In genomic region chr5:121386120-121386909, GRCm38 (mm10) we compare ENCODE assay signal across 8 mouse cellular contexts. TPM values are rescaled to one million over a fixed set of nuclear protein-coding genes. Genes with fewer than 3 reads are reported as not detected.
DNase-seq lines count a peak whose midpoint lies in the region; ATAC-seq lines count a peak whose summit lies in the region.

No protein-coding gene starts in this region.

- H3K9me3 ChIP-seq in embryonic facial prominence, embryonic 14.5 days (ENCODE audit: control insufficient read depth, low read length), result no peaks in the 10 kb centered on the region
- no peaks in the 10 kb centered on the region for H3K9me3 ChIP-seq in intestine, embryonic 14.5 days (ENCODE audit: control insufficient read depth, low read length)
- H3K9me3 ChIP-seq in midbrain, embryonic 14.5 days (ENCODE audit: control insufficient read depth, low read length), result no peaks in the 10 kb centered on the region

- peak; percentile 46 to 75 for DNase-seq in left cerebral cortex, postnatal 14 days (ENCODE audit: low spot score in 2 of 2)
- no peak for DNase-seq in left cerebral cortex, postnatal 4 days
- DNase-seq in embryonic facial prominence, embryonic 14.5 days (ENCODE audit: low spot score), result no peak
- DNase-seq in intestine, embryonic 14.5 days (ENCODE audit: low spot score), result no peak
- DNase-seq in midbrain, embryonic 14.5 days, result no peak
- no peak for DNase-seq in spleen, postnatal 14 days (ENCODE audit: low spot score in 2 of 2)
- DNase-seq in layer of hippocampus, adult 9-10 months (ENCODE audit: low spot score), result no peak
- DNase-seq in natural killer cell, adult 2 months (ENCODE audit: low spot score in 2 of 2), result no peak

- peak overlapping the region; percentile 77 for H3K4me3 ChIP-seq in embryonic facial prominence, embryonic 14.5 days (ENCODE audit: low read depth, low read length)
- H3K4me3 ChIP-seq in intestine, embryonic 14.5 days (ENCODE audit: low read depth, low read length), result peak overlapping the region; percentile 59
- peak overlapping the region; percentile 65 for H3K4me3 ChIP-seq in midbrain, embryonic 14.5 days (replicated peaks; ENCODE audit: low read depth, low read length)

- H3K36me3 ChIP-seq in embryonic facial prominence, embryonic 14.5 days (ENCODE audit: control insufficient read depth, insufficient read depth, low read length), result peaks cover 14% of the 10 kb centered on the region
- peaks cover 15% of the 10 kb centered on the region; the same call in 1 of the 2 replicates for H3K36me3 ChIP-seq in intestine, embryonic 14.5 days (ENCODE audit: control insufficient read depth, insufficient read depth, low read length)
- H3K36me3 ChIP-seq in midbrain, embryonic 14.5 days (ENCODE audit: control insufficient read depth, insufficient read depth, low read length), result peaks cover 6% of the 10 kb centered on the region

- ATAC-seq in embryonic facial prominence, embryonic 14.5 days (ENCODE audit: low read depth), result no peak
- no peak for ATAC-seq in intestine, embryonic 14.5 days (replicated peaks; ENCODE audit: low FRiP score, low TSS enrichment, low read depth)
- no peak for ATAC-seq in midbrain, embryonic 14.5 days (ENCODE audit: low FRiP score, low TSS enrichment)

- peak overlapping the region; percentile 85; the same call in 1 of the 2 replicates for H3K9ac ChIP-seq in embryonic facial prominence, embryonic 14.5 days (ENCODE audit: low read depth, low read length)
- H3K9ac ChIP-seq in intestine, embryonic 14.5 days (ENCODE audit: low read length), result no peak overlapping the region
- H3K9ac ChIP-seq in midbrain, embryonic 14.5 days (replicated peaks; ENCODE audit: low read length), result peak overlapping the region; percentile 42; the same call in 1 of the 2 replicates

- peak overlapping the region; percentile 58 for H3K4me2 ChIP-seq in embryonic facial prominence, embryonic 14.5 days (ENCODE audit: low read depth, low read length)
- H3K4me2 ChIP-seq in intestine, embryonic 14.5 days (ENCODE audit: low read length), result peak overlapping the region; percentile 59
- H3K4me2 ChIP-seq in midbrain, embryonic 14.5 days (ENCODE audit: low read length), result peak overlapping the region; percentile 66

- no peak overlapping the region for H3K27ac ChIP-seq in embryonic facial prominence, embryonic 14.5 days (replicated peaks; ENCODE audit: low read depth, low read length)
- no peak overlapping the region for H3K27ac ChIP-seq in intestine, embryonic 14.5 days (ENCODE audit: low read depth)
- 0 out of 2 replicates have a peak overlapping the region, but pooled peaks have one; percentile 8 for H3K27ac ChIP-seq in midbrain, embryonic 14.5 days (replicated peaks; ENCODE audit: low read depth, low read length)

- intact Hi-C loops in left cerebral cortex, postnatal 14 days (cut with DNase I), result no loop called here
- intact Hi-C loops in left cerebral cortex, postnatal 4 days (cut with DNase I), result no loop called here

- peaks cover 6% of the 10 kb centered on the region for H3K4me1 ChIP-seq in embryonic facial prominence, embryonic 14.5 days (ENCODE audit: control insufficient read depth, insufficient read depth, low read length)
- H3K4me1 ChIP-seq in intestine, embryonic 14.5 days (replicated peaks; ENCODE audit: control insufficient read depth, insufficient read depth, low read length), result peaks cover 18% of the 10 kb centered on the region; the same call in 1 of the 2 replicates
- peaks cover 15% of the 10 kb centered on the region for H3K4me1 ChIP-seq in midbrain, embryonic 14.5 days (ENCODE audit: control insufficient read depth, insufficient read depth, low read length)

- no peaks in the 10 kb centered on the region for H3K27me3 ChIP-seq in embryonic facial prominence, embryonic 14.5 days (replicated peaks; ENCODE audit: control insufficient read depth, insufficient read depth, low read length)
- no peaks in the 10 kb centered on the region for H3K27me3 ChIP-seq in intestine, embryonic 14.5 days (replicated peaks; ENCODE audit: control insufficient read depth, insufficient read depth, low read length)
- no peaks in the 10 kb centered on the region for H3K27me3 ChIP-seq in midbrain, embryonic 14.5 days (ENCODE audit: control insufficient read depth, insufficient read depth, low read length)

- WGBS in embryonic facial prominence, embryonic 14.5 days, result 32% methylated on average over 22 of the region's 22 CpGs
- 35% methylated on average over 22 of the region's 22 CpGs for WGBS in intestine, embryonic 14.5 days
- WGBS in midbrain, embryonic 14.5 days, result 39% methylated on average over 22 of the region's 22 CpGs

RNA-seq across cellular contexts. Expression of gene Trafd1, which starts 0.9 kb away (rescaled TPM):
- 10 to 100 TPM; 90.1 to 95.7 TPM for total RNA-seq in left cerebral cortex, postnatal 14 days (2021)
- 100 to 1,000 TPM; 111 to 120 TPM for total RNA-seq in left cerebral cortex, postnatal 4 days (2021)
- polyA plus RNA-seq in embryonic facial prominence, embryonic 14.5 days (2014; fragmentation: Nextera tagmentation; extraction: Ambion mirVana), result 71.8 and 75.8 TPM in 2 replicates
- 72.4 and 74.9 TPM in 2 replicates for polyA plus RNA-seq in intestine, embryonic 14.5 days (2014; fragmentation: Nextera tagmentation; extraction: Ambion mirVana)
- polyA plus RNA-seq in midbrain, embryonic 14.5 days (2014; fragmentation: Nextera tagmentation; extraction: Ambion mirVana), result 137 and 146 TPM in 2 replicates

RNA-seq across cellular contexts. Expression of gene Naa25, which starts 11.4 kb away (rescaled TPM):
- total RNA-seq in left cerebral cortex, postnatal 14 days (2021), result 10 to 100 TPM; 45.8 to 48.0 TPM
- total RNA-seq in left cerebral cortex, postnatal 4 days (2021), result 10 to 100 TPM; 49.3 to 51.0 TPM
- polyA plus RNA-seq in embryonic facial prominence, embryonic 14.5 days (2014; fragmentation: Nextera tagmentation; extraction: Ambion mirVana), result 38.0 and 40.3 TPM in 2 replicates
- 47.4 and 53.2 TPM in 2 replicates for polyA plus RNA-seq in intestine, embryonic 14.5 days (2014; fragmentation: Nextera tagmentation; extraction: Ambion mirVana)
- polyA plus RNA-seq in midbrain, embryonic 14.5 days (2014; fragmentation: Nextera tagmentation; extraction: Ambion mirVana), result 42.9 and 60.7 TPM in 2 replicates

Comparison
In these comparisons a context has a peak if more than half of its experiments do, and no peak if none do; other contexts are left out.
1. DNase-seq: peak in left cerebral cortex, postnatal 14 days (2 of 2); none in left cerebral cortex, postnatal 4 days (single experiment), embryonic facial prominence, embryonic 14.5 days (single experiment), intestine, embryonic 14.5 days (single experiment), midbrain, embryonic 14.5 days (single experiment), spleen, postnatal 14 days (0 of 2), layer of hippocampus, adult 9-10 months (single experiment) and natural killer cell, adult 2 months (0 of 2).
2. Peak in every context shown above with its lines, with median percentiles within 50 percentile points of each other: H3K4me2 ChIP-seq and H3K4me3 ChIP-seq.